Mouse (Mus musculus) embryonic stem cell, embryonic (primary cell): ENCODE data around the gene Ints1.

ENCODE experiments used
- CTCF ChIA-PET, 4 experiments: fragments of 300-600 bp in 2 of 4; fragments of 350-600 bp in 2 of 4; sonication (Branson Sonifier 250); formaldehyde crosslinking; loops; one replicate each; lab custom pipeline; 2022; ENCODE audit warnings: inconsistent platforms in 2 of 4; lab: Charles Lee
- POLR2A ChIA-PET, 4 experiments: fragments of 300-600 bp in 2 of 4; fragments of 350-600 bp in 2 of 4; sonication (Branson Sonifier 250); formaldehyde crosslinking; loops; one replicate each; lab custom pipeline; 2022; ENCODE audit warnings: antibody characterized with exemption in 4 of 4, inconsistent platforms in 1 of 4; lab: Charles Lee

Gene Ints1

GRCm38 (mm10) chr5:139775216-139775926 lies at the start of gene Ints1:
Gene Ints1, minus strand, starts transcription at chr5:139775674.
- POLR2A ChIA-PET = interaction anchor here in 2 of 4 experiments (0.9 to 2.2 kb wide), 13 partner anchors 10 to 49 kb away, joined by 3 to 9 read pairs (median 4); partner anchors contain the start of genes Mafk (in 2 of the 2) and Micall2 (in 1 of the 2)
- CTCF ChIA-PET = interaction anchor here (0.6 to 1.8 kb wide), 34 partner anchors 8 to 748 kb away, joined by 3 to 9 read pairs (median 4); partner anchors contain the start of genes 3110082I17Rik (in 1 of the 4) and Micall2 (in 1 of the 4)

- ChIA-PET CTCF (interaction anchor here in 2 of 4 experiments (0.6 to 0.7 kb wide), 2 partner anchors 148 to 317 kb away, joined by 3 to 9 read pairs; no protein-coding TSS in a partner anchor), POLR2A (interaction anchor here in 3 of 4 experiments (0.6 to 2.1 kb wide), 6 partner anchors 10 to 119 kb away, joined by 3 to 9 read pairs (median 3); partner anchors contain the start of gene Ints1 (in 1 of the 3))
Measured at GRCm38 (mm10) chr5:139824531-139824930, 49.1 kb upstream of the Ints1 start.

- ChIA-PET CTCF (interaction anchor here in 1 of 4 experiments (0.9 to 1.4 kb wide), 2 partner anchors 12 to 18 kb away, joined by 3 to 5 read pairs; no protein-coding TSS in a partner anchor), POLR2A (interaction anchor here in 2 of 4 experiments (0.6 to 2.0 kb wide), 13 partner anchors 9 to 510 kb away, joined by 3 to 7 read pairs (median 4); partner anchors contain the start of gene Mrm2 (in 1 of the 2))
Measured at GRCm38 (mm10) chr5:139821466-139822459, 46.3 kb upstream of the Ints1 start.

GRCm38 (mm10) chr5:139819538-139820181 lies 44.2 kb upstream of the Ints1 start, which contains the start of gene Tmem184a:
Gene Tmem184a, minus strand, starts transcription at chr5:139819917.
- ChIA-PET CTCF (interaction anchor here (0.5 to 2.1 kb wide), 25 partner anchors 10 to 347 kb away, joined by 3 to 11 read pairs (median 4); partner anchors contain the start of gene Ints1 (in 1 of the 4)), POLR2A (interaction anchor here in 3 of 4 experiments (0.5 to 1.5 kb wide), 4 partner anchors 10 to 690 kb away, joined by 3 to 4 read pairs (median 3); no protein-coding TSS in a partner anchor)

- ChIA-PET POLR2A (interaction anchor here in 3 of 4 experiments (0.5 to 1.5 kb wide), 6 partner anchors 9 to 689 kb away, joined by 3 to 4 read pairs (median 3); no protein-coding TSS in a partner anchor), CTCF (interaction anchor here (0.5 to 2.1 kb wide), 32 partner anchors 9 to 348 kb away, joined by 3 to 11 read pairs (median 3); partner anchors contain the start of gene Ints1 (in 1 of the 4))
Measured at GRCm38 (mm10) chr5:139818801-139819200, 43.3 kb upstream of the Ints1 start.

GRCm38 (mm10) chr5:139818056-139818455 lies 42.6 kb upstream of the Ints1 start:
- ChIA-PET CTCF (interaction anchor here (0.6 to 2.1 kb wide), 29 partner anchors 8 to 732 kb away, joined by 3 to 10 read pairs (median 3); partner anchors contain the start of genes Gm26938 (in 2 of the 4) and Psmg3 (in 2 of the 4)), POLR2A (interaction anchor here in 3 of 4 experiments (0.8 to 1.0 kb wide), 3 partner anchors 9 to 100 kb away, joined by 3 to 4 read pairs (median 4); no protein-coding TSS in a partner anchor)

- CTCF ChIA-PET = interaction anchor here (0.6 to 2.1 kb wide), 17 partner anchors 8 to 732 kb away, joined by 3 to 11 read pairs (median 4); partner anchors contain the start of genes Gm26938 (in 2 of the 4) and Psmg3 (in 2 of the 4)
- POLR2A ChIA-PET = interaction anchor here in 2 of 4 experiments (0.8 to 1.0 kb wide), 2 partner anchors 8 to 100 kb away, joined by 3 to 4 read pairs; no protein-coding TSS in a partner anchor
Measured at GRCm38 (mm10) chr5:139817292-139817691, 41.8 kb upstream of the Ints1 start.

GRCm38 (mm10) chr5:139816445-139816844 lies 41.0 kb upstream of the Ints1 start:
- ChIA-PET POLR2A (no interaction called here), CTCF (interaction anchor here in 1 of 4 experiments (0.6 kb wide), 1 partner anchor 324 kb away, joined by 3 read pairs; no protein-coding TSS in a partner anchor)

GRCm38 (mm10) chr5:139815964-139816363 lies 40.5 kb upstream of the Ints1 start:
- POLR2A ChIA-PET = no interaction called here
- CTCF ChIA-PET = interaction anchor here in 1 of 4 experiments (0.6 kb wide), 2 partner anchors 325 to 499 kb away, joined by 3 to 5 read pairs; no protein-coding TSS in a partner anchor

GRCm38 (mm10) chr5:139813963-139814381 lies 38.5 kb upstream of the Ints1 start:
- POLR2A ChIA-PET = interaction anchor here in 2 of 4 experiments (0.6 to 1.9 kb wide), 5 partner anchors 10 to 24 kb away, joined by 3 to 9 read pairs (median 5); no protein-coding TSS in a partner anchor
- CTCF ChIA-PET = interaction anchor here (0.6 to 2.6 kb wide), 6 partner anchors 10 to 575 kb away, joined by 3 to 10 read pairs (median 4); partner anchors contain the start of gene Snx8 (in 1 of the 4)

- CTCF ChIA-PET = interaction anchor here in 3 of 4 experiments (0.7 to 2.6 kb wide), 5 partner anchors 9 to 576 kb away, joined by 3 to 10 read pairs (median 4); partner anchors contain the start of genes Mrm2 (in 1 of the 3) and Snx8 (in 1 of the 3)
- POLR2A ChIA-PET = interaction anchor here in 3 of 4 experiments (0.5 to 1.9 kb wide), 6 partner anchors 8 to 1553 kb away, joined by 3 to 9 read pairs (median 5); no protein-coding TSS in a partner anchor
Measured at GRCm38 (mm10) chr5:139813126-139813490, 37.6 kb upstream of the Ints1 start.

- ChIA-PET POLR2A (interaction anchor here in 3 of 4 experiments (0.6 to 1.9 kb wide), 5 partner anchors 9 to 19 kb away, joined by 3 to 9 read pairs (median 5); no protein-coding TSS in a partner anchor), CTCF (interaction anchor here in 3 of 4 experiments (0.6 to 2.6 kb wide), 5 partner anchors 9 to 519 kb away, joined by 3 to 10 read pairs (median 4); partner anchors contain the start of gene Mrm2 (in 1 of the 3))
Measured at GRCm38 (mm10) chr5:139812398-139813125, 37.1 kb upstream of the Ints1 start.

GRCm38 (mm10) chr5:139811677-139812397 lies 36.4 kb upstream of the Ints1 start:
- POLR2A ChIA-PET = interaction anchor here in 1 of 4 experiments (1.2 to 1.8 kb wide), 2 partner anchors 10 to 24 kb away, joined by 3 to 7 read pairs; no protein-coding TSS in a partner anchor
- CTCF ChIA-PET = interaction anchor here in 2 of 4 experiments (0.6 to 2.6 kb wide), 3 partner anchors 8 to 470 kb away, joined by 4 to 10 read pairs (median 6); no protein-coding TSS in a partner anchor

GRCm38 (mm10) chr5:139809397-139809796 lies 33.9 kb upstream of the Ints1 start:
- CTCF ChIA-PET = interaction anchor here (0.5 to 2.1 kb wide), 22 partner anchors 8 to 1610 kb away, joined by 3 to 11 read pairs (median 4); partner anchors contain the start of genes Gm26938 (in 1 of the 4), Ints1 (in 1 of the 4) and Tmem184a (in 1 of the 4)
- POLR2A ChIA-PET = interaction anchor here (0.6 to 1.3 kb wide), 14 partner anchors 8 to 196 kb away, joined by 3 to 10 read pairs (median 3); partner anchors contain the start of genes Gm26938 (in 1 of the 4), Ints1 (in 1 of the 4) and Psmg3 (in 1 of the 4)
